Mouse (Mus musculus): ENCODE measurements around the gene Stk39.

GRCm38 (mm10) chr2:68485141-68485540, 13.1 kb upstream of the Stk39 start:
- TF ChIP-seq CTCF (IDR thresholded peaks at IDR 0.05) (no peak), EP300 (IDR thresholded peaks at IDR 0.05) (no peak)

Measured in lung, postnatal 0 days (tissue).